Mouse (Mus musculus): ENCODE data around the gene 2410137M14Rik. TPM values are rescaled to one million over a fixed set of nuclear protein-coding genes. Genes with fewer than 3 reads are reported as not detected.
A peak's percentile ranks its signal among the peaks of the same experiment; 100 is the strongest.

Gene 2410137M14Rik
- polyA plus RNA-seq, 1 experiment from 2014 or later, result not detected

GRCm38 (mm10) chr17:36989437-36989836 is 8.4 kb upstream of the 2410137M14Rik start, which contains the start of gene H2-M5:
Gene H2-M5, minus strand, starts transcription at chr17:36989537.
- Histone ChIP-seq H3K4me3 (ENCODE audit: low read depth, low read length) (peak within 1 kb of the TSS; percentile 20), H3K4me2 (replicated peaks; ENCODE audit: low read depth) (peak within 1 kb of the TSS; percentile 49), H3K4me1 (replicated peaks; ENCODE audit: control insufficient read depth, insufficient read depth, low read length) (no peaks in the 10 kb centered on the region), H3K27ac (ENCODE audit: low read depth, low read length) (no peak within 1 kb of the TSS), H3K36me3 (ENCODE audit: control insufficient read depth, insufficient read depth) (no peaks in the 10 kb centered on the region), H3K27me3 (replicated peaks; ENCODE audit: control insufficient read depth, insufficient read depth, low read length) (peaks cover 25% of the 10 kb centered on the region; the same call in 1 of the 2 replicates), H3K9ac (ENCODE audit: low read depth, low read length) (no peak within 1 kb of the TSS), H3K9me3 (ENCODE audit: control insufficient read depth) (no peaks in the 10 kb centered on the region)
- WGBS, result 33% methylated on average over 5 of the region's 5 CpGs
- ATAC-seq, result no peak
- no peak for TF ChIP-seq CTCF (IDR thresholded peaks at IDR 0.05; ENCODE audit: low read depth)

GRCm38 (mm10) chr17:36988475-36988874 is 7.4 kb upstream of the 2410137M14Rik start:
- TF ChIP-seq CTCF (IDR thresholded peaks at IDR 0.05; ENCODE audit: low read depth), result no peak
- Histone ChIP-seq H3K27ac (ENCODE audit: low read depth, low read length) (no peak overlapping the region), H3K9ac (ENCODE audit: low read depth, low read length) (no peak overlapping the region), H3K4me3 (ENCODE audit: low read depth, low read length) (peak overlapping the region; percentile 20), H3K4me2 (replicated peaks; ENCODE audit: low read depth) (peak overlapping the region; percentile 49), H3K36me3 (ENCODE audit: control insufficient read depth, insufficient read depth) (no peaks in the 10 kb centered on the region), H3K27me3 (replicated peaks; ENCODE audit: control insufficient read depth, insufficient read depth, low read length) (peaks cover 25% of the 10 kb centered on the region; the same call in 1 of the 2 replicates), H3K4me1 (replicated peaks; ENCODE audit: control insufficient read depth, insufficient read depth, low read length) (no peaks in the 10 kb centered on the region), H3K9me3 (ENCODE audit: control insufficient read depth) (no peaks in the 10 kb centered on the region)
- 10% methylated on average over 24 of the region's 24 CpGs for WGBS
- no peak for ATAC-seq

DNA sequence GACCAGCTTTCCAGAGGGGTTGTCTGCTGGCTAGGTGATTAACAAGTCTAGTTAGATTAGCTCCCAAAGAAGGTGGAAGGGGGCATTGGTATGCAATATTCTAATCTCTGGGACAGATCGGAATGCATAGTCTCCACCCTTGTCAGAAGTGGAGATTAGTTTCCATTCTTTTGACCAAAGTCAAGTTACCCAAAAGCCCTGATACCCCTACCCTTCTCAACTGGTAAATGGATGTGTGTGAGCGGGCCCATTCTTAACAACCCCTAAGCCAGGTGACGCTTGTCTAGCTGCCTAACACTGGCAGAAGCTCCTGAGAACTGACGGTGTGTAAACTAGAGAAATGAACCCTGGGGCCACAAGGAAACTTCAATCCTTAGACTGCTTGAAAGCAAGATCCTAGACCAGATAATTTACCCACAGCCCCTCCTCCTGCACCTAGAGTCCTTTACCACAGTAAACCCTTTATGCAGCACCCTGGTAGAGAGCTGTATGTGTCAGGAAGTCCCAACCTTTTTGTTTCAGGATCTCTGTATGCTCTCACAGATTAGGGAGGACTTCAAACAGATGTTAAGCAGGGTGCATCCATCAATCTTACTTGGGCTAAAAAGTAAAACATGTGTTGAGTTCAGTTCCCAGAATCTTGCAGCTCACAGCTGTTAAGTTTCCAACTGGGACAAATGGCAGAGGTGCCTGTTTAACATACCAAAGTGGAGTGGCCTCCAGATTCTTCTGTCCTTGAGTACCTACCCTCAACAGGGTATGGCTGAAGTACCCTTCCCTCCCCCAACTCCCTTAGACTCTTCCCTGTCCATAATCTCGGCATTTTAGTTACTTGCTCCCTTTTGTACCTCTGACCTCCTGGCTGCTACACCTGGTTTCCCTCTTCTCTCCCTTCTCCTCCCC is 1.5 kb upstream of the 2410137M14Rik start:
- no peak for ATAC-seq
- no peaks in the 10 kb centered on the region for H3K9me3 ChIP-seq (ENCODE audit: control insufficient read depth)
- no peak overlapping the region for H3K9ac ChIP-seq (ENCODE audit: low read depth, low read length)
- 29% methylated on average over 5 of the region's 5 CpGs for WGBS
- H3K4me3 ChIP-seq (ENCODE audit: low read depth, low read length), result no peak overlapping the region
- H3K27ac ChIP-seq (ENCODE audit: low read depth, low read length), result no peak overlapping the region
- H3K27me3 ChIP-seq (replicated peaks; ENCODE audit: control insufficient read depth, insufficient read depth, low read length), result peaks cover 7% of the 10 kb centered on the region; the same call in 1 of the 2 replicates
- H3K4me2 ChIP-seq (replicated peaks; ENCODE audit: low read depth), result peak overlapping the region; percentile 61; the same call in 1 of the 2 replicates
- no peaks in the 10 kb centered on the region for H3K36me3 ChIP-seq (ENCODE audit: control insufficient read depth, insufficient read depth)
- TF ChIP-seq CTCF (IDR thresholded peaks at IDR 0.05; ENCODE audit: low read depth), result no peak
- H3K4me1 ChIP-seq (replicated peaks; ENCODE audit: control insufficient read depth, insufficient read depth, low read length), result no peaks in the 10 kb centered on the region

GRCm38 (mm10) chr17:36981845-36982244 is 808 bp upstream of the 2410137M14Rik start:
- Histone ChIP-seq H3K27ac (ENCODE audit: low read depth, low read length) (no peak overlapping the region), H3K9me3 (ENCODE audit: control insufficient read depth) (no peaks in the 10 kb centered on the region), H3K36me3 (ENCODE audit: control insufficient read depth, insufficient read depth) (no peaks in the 10 kb centered on the region), H3K4me1 (replicated peaks; ENCODE audit: control insufficient read depth, insufficient read depth, low read length) (no peaks in the 10 kb centered on the region), H3K27me3 (replicated peaks; ENCODE audit: control insufficient read depth, insufficient read depth, low read length) (peaks cover 4% of the 10 kb centered on the region; the same call in 1 of the 2 replicates), H3K9ac (ENCODE audit: low read depth, low read length) (no peak overlapping the region), H3K4me2 (replicated peaks; ENCODE audit: low read depth) (peak overlapping the region; percentile 61), H3K4me3 (ENCODE audit: low read depth, low read length) (peak overlapping the region; percentile 23)
- ATAC-seq, result no peak
- TF ChIP-seq CTCF (IDR thresholded peaks at IDR 0.05; ENCODE audit: low read depth), result no peak
- 6% methylated on average over 4 of the region's 4 CpGs for WGBS

DNA sequence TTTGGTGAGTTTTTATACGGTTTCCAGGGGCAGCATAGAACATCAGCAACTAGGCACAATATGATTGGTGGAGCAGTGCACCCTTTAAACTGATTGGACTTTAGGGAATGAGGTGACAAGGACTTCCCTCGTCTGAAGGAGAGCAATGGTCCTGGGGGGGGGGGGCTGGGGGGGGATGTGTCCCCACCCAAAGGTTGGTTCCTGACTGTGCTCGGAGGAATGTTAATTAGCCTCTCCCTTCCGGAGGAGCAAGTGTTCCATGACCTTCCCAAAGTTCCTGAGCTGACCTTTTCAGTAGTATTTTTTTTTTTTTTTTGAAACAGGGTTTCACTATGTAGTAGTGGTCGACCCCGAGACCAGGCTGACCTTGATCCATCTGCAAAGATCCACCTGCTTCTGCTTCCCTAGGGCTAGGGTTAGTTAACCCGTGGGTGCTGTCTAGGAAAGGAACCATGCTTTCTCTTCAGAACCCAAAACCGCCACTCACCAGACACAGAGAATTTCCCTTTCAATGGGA is 7.7 kb downstream of the 2410137M14Rik start:
- Histone ChIP-seq H3K36me3 (ENCODE audit: control insufficient read depth, insufficient read depth) (no peaks in the 10 kb centered on the region), H3K9ac (ENCODE audit: low read depth, low read length) (no peak overlapping the region), H3K4me3 (ENCODE audit: low read depth, low read length) (no peak overlapping the region), H3K27me3 (replicated peaks; ENCODE audit: control insufficient read depth, insufficient read depth, low read length) (no peaks in the 10 kb centered on the region), H3K4me2 (replicated peaks; ENCODE audit: low read depth) (no peak overlapping the region), H3K4me1 (replicated peaks; ENCODE audit: control insufficient read depth, insufficient read depth, low read length) (no peaks in the 10 kb centered on the region), H3K9me3 (ENCODE audit: control insufficient read depth) (no peaks in the 10 kb centered on the region), H3K27ac (ENCODE audit: low read depth, low read length) (no peak overlapping the region)
- no peak for ATAC-seq
- TF ChIP-seq CTCF (IDR thresholded peaks at IDR 0.05; ENCODE audit: low read depth), result no peak
- WGBS, result 70% methylated on average over 8 of the region's 8 CpGs

DNA sequence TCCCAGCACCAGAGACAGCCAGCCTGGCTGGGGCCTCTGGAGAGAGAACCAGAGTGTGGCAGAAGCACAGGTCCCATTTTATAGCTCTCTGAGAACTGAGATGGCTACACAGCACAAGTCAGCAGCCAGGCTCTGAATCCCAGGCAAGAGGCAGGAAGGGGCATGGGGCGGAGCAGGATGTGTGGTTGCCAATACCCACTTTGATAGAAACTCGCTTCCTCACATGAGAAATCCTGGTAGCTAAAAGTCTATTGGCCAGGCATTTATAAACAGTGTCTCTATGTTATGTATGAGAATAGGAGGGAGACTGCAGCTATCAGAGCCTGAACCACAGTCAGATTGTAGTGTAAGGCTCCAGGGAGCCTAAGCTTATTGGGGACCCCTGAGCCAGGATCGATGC is 8.2 kb downstream of the 2410137M14Rik start:
- Histone ChIP-seq H3K4me3 (ENCODE audit: low read depth, low read length) (no peak overlapping the region), H3K36me3 (ENCODE audit: control insufficient read depth, insufficient read depth) (no peaks in the 10 kb centered on the region), H3K9ac (ENCODE audit: low read depth, low read length) (no peak overlapping the region), H3K27ac (ENCODE audit: low read depth, low read length) (no peak overlapping the region), H3K4me2 (replicated peaks; ENCODE audit: low read depth) (no peak overlapping the region), H3K9me3 (ENCODE audit: control insufficient read depth) (no peaks in the 10 kb centered on the region), H3K27me3 (replicated peaks; ENCODE audit: control insufficient read depth, insufficient read depth, low read length) (no peaks in the 10 kb centered on the region), H3K4me1 (replicated peaks; ENCODE audit: control insufficient read depth, insufficient read depth, low read length) (no peaks in the 10 kb centered on the region)
- ATAC-seq, result no peak
- no peak for TF ChIP-seq CTCF (IDR thresholded peaks at IDR 0.05; ENCODE audit: low read depth)
- WGBS, result 75% methylated on average over 3 of the region's 3 CpGs
